Mouse (Mus musculus) splenic B cell, adult 2 months (primary cell): ENCODE results near the gene Trnt1.

Experiments used
- DNase-seq: peaks from one replicate; pipeline ENCODE4 v3.0.0-alpha.2; 2011; ENCODE audit warnings: low read depth, low spot score
- H3K27me3 ChIP-seq: 2 replicates; pipeline ENCODE4 v1.6.1; 2012; ENCODE audit warnings: mild to moderate bottlenecking, low read length, moderate library complexity, mixed read lengths; ENCODE audit not compliant: control insufficient read depth, poor library complexity, insufficient read depth, severe bottlenecking
- H3K36me3 ChIP-seq: 2 replicates; pipeline ENCODE4 v1.6.1; 2012; ENCODE audit warnings: mild to moderate bottlenecking, low read length, moderate library complexity, mixed read lengths; ENCODE audit not compliant: control insufficient read depth, poor library complexity, insufficient read depth, severe bottlenecking

Trnt1 gene

GRCm38 (mm10) chr6:106800227-106800557 lies 31.3 kb downstream of the Trnt1 start:
- DNase-seq = no peak
- H3K36me3 ChIP-seq = peaks cover 2% of the 10 kb centered on the region; the same call in 1 of the 2 replicates
- H3K27me3 ChIP-seq = no peaks in the 10 kb centered on the region

- DNase-seq = peak; percentile 35
- Histone ChIP-seq H3K27me3 (no peaks in the 10 kb centered on the region), H3K36me3 (no peaks in the 10 kb centered on the region)
Observed at GRCm38 (mm10) chr6:106804904-106805303, 36.0 kb downstream of the Trnt1 start.

- Histone ChIP-seq H3K27me3 (no peaks in the 10 kb centered on the region), H3K36me3 (no peaks in the 10 kb centered on the region)
- DNase-seq = no peak
Observed at GRCm38 (mm10) chr6:106809161-106809560, 40.2 kb downstream of the Trnt1 start.

GRCm38 (mm10) chr6:106810686-106811085 lies 41.8 kb downstream of the Trnt1 start:
- DNase-seq = no peak
- H3K27me3 ChIP-seq = no peaks in the 10 kb centered on the region
- no peaks in the 10 kb centered on the region for H3K36me3 ChIP-seq

- Histone ChIP-seq H3K27me3 (no peaks in the 10 kb centered on the region), H3K36me3 (no peaks in the 10 kb centered on the region)
- no peak for DNase-seq
Observed at GRCm38 (mm10) chr6:106819246-106819645, 50.3 kb downstream of the Trnt1 start.

GRCm38 (mm10) chr6:106819906-106820305 lies 51.0 kb downstream of the Trnt1 start:
- H3K27me3 ChIP-seq = no peaks in the 10 kb centered on the region
- no peaks in the 10 kb centered on the region for H3K36me3 ChIP-seq
- DNase-seq = no peak

- DNase-seq = no peak
- no peaks in the 10 kb centered on the region for H3K27me3 ChIP-seq
- no peaks in the 10 kb centered on the region for H3K36me3 ChIP-seq
Observed at GRCm38 (mm10) chr6:106820566-106820965, 51.6 kb downstream of the Trnt1 start.

GRCm38 (mm10) chr6:106822329-106822728 lies 53.4 kb downstream of the Trnt1 start:
- Histone ChIP-seq H3K27me3 (no peaks in the 10 kb centered on the region), H3K36me3 (no peaks in the 10 kb centered on the region)
- no peak for DNase-seq
